Mouse (Mus musculus) intestine, embryonic 16.5 days (tissue): ENCODE measurements at regions not wholly inside any gene's neighbourhood (a gene's known extent, or its start where the extent isn't known, plus 50 kb on each side); places are given as distances from the start of the nearest gene placed in this dataset.

ENCODE experiments used
- ATAC-seq: fragments of 200-750 bp; cut with Nextera tagmentation; 2 replicates; pipeline ENCODE4 v1.8.0; 2017; ENCODE audit warnings: moderate TSS enrichment, moderate library complexity
- H3K27ac ChIP-seq: fragments of 300-500 bp; sonication (generic); 2 replicates; pipeline ENCODE4 v1.5.1; 2014; ENCODE audit warnings: mild to moderate bottlenecking, low read length
- H3K27me3 ChIP-seq: fragments of 300-500 bp; sonication (generic); replicated peaks from 2 replicates; pipeline ENCODE4 v1.6.1; 2014; ENCODE audit warnings: low read length, control low read depth, mixed read lengths; ENCODE audit not compliant: control insufficient read depth, insufficient read depth
- H3K36me3 ChIP-seq: fragments of 300-500 bp; sonication (generic); 2 replicates; pipeline ENCODE4 v1.6.1; 2014; ENCODE audit warnings: low read length, control low read depth; ENCODE audit not compliant: control insufficient read depth, insufficient read depth
- H3K4me1 ChIP-seq: fragments of 300-500 bp; sonication (generic); 2 replicates; pipeline ENCODE4 v1.6.1; 2014; ENCODE audit warnings: low read length, control low read depth, mixed read lengths; ENCODE audit not compliant: control insufficient read depth, insufficient read depth
- H3K4me2 ChIP-seq: fragments of 300-500 bp; sonication (generic); 2 replicates; pipeline ENCODE4 v1.6.1; 2014; ENCODE audit warnings: low read depth, low read length, control low read depth
- H3K4me3 ChIP-seq: fragments of 300-500 bp; sonication (generic); 2 replicates; pipeline ENCODE4 v1.5.1; 2014; ENCODE audit warnings: mild to moderate bottlenecking, low read length
- H3K9ac ChIP-seq: fragments of 300-500 bp; sonication (generic); 2 replicates; pipeline ENCODE4 v1.6.1; 2014; ENCODE audit warnings: low read depth, low read length
- H3K9me3 ChIP-seq: fragments of 300-500 bp; sonication (generic); 2 replicates; pipeline ENCODE4 v1.6.1; 2016; ENCODE audit warnings: low read length, control low read depth; ENCODE audit not compliant: control insufficient read depth
- WGBS: fragments of 180-500 bp; shearing (Covaris S2); extraction: QIAGEN DNeasy Blood & Tissue Kit; methylation state at CpG from one replicate; pipeline ENCODE4 v1.1.7; 2014; 5-methylcytosine and 5-hydroxymethylcytosine counted together

- Histone ChIP-seq H3K36me3 (no peaks in the 10 kb centered on the region), H3K4me3 (no peak overlapping the region), H3K9ac (no peak overlapping the region), H3K27me3 (no peaks in the 10 kb centered on the region), H3K4me1 (0 out of 2 replicates have a peak, but pooled peaks cover 3% of the 10 kb centered on the region), H3K9me3 (no peaks in the 10 kb centered on the region), H3K27ac (no peak overlapping the region), H3K4me2 (no peak overlapping the region)
- no peak for ATAC-seq
- 51% methylated on average over 2 of the region's 2 CpGs for WGBS
Measured at GRCm38 (mm10) chr14:17081904-17082303, 262.9 kb upstream of the Rarb start.

DNA sequence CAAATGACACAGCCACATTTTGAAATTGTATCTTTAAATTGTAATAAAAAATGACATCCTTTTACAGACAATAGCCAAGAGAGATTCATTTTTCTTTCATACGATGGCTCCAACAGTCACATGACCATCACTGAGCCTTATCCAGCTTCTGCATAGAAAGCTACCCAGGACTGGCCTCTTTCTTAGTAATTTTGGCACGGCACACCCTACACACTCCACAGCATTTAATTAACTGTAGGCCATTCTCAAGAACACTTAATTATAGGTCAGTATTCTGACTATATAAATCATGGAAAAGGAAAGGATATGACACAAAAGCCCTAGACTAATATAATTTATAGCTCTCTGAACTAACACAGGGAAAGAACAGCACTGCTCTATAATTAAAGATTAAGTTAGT lies 260.6 kb upstream of the Rarb start:
- Histone ChIP-seq H3K4me1 (0 out of 2 replicates have a peak, but pooled peaks cover 3% of the 10 kb centered on the region), H3K9me3 (no peaks in the 10 kb centered on the region), H3K4me2 (no peak overlapping the region), H3K4me3 (no peak overlapping the region), H3K27me3 (no peaks in the 10 kb centered on the region), H3K27ac (no peak overlapping the region), H3K9ac (no peak overlapping the region), H3K36me3 (no peaks in the 10 kb centered on the region)
- no peak for ATAC-seq
- WGBS = 64% methylated on average over 2 of the region's 2 CpGs

- WGBS = 81% methylated on average over 1 of the region's 1 CpGs
Measured at GRCm38 (mm10) chr14:17061358-17061757, 242.4 kb upstream of the Rarb start.

DNA sequence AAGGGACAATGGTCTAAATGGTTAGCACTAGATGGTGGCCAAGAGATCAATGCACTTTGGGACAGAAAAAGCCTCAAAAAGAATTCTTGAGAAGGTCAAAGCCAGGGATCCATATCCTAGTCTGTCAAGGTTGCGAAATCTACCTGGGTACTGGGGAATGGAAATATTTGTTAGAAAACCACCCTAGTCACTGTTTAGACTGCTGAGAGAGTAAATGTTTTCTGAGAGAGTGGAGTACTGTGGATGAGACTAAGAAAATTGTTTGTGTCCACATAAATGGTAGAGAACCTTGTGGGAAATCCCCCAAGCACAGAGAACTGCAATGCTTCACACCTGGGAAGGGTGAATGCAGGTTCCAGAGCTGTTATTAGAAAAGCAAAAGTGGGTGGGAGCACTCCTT lies 239.5 kb upstream of the Rarb start:
- no peaks in the 10 kb centered on the region for H3K36me3 ChIP-seq
- H3K4me3 ChIP-seq = no peak overlapping the region
- WGBS = 91% methylated on average over 1 of the region's 1 CpGs
- no peak for ATAC-seq
- H3K9me3 ChIP-seq = no peaks in the 10 kb centered on the region
- H3K4me1 ChIP-seq = no peaks in the 10 kb centered on the region
- H3K4me2 ChIP-seq = no peak overlapping the region
- H3K9ac ChIP-seq = no peak overlapping the region
- H3K27ac ChIP-seq = no peak overlapping the region
- no peaks in the 10 kb centered on the region for H3K27me3 ChIP-seq

More at GRCm38 (mm10) chr14:17061358-17061757, 242.4 kb upstream of the Rarb start:
- no peaks in the 10 kb centered on the region for H3K9me3 ChIP-seq
- no peak overlapping the region for H3K4me2 ChIP-seq
- no peaks in the 10 kb centered on the region for H3K36me3 ChIP-seq
- no peak overlapping the region for H3K27ac ChIP-seq
- no peaks in the 10 kb centered on the region for H3K4me1 ChIP-seq
- no peak overlapping the region for H3K4me3 ChIP-seq
- ATAC-seq = no peak
- no peak overlapping the region for H3K9ac ChIP-seq
- no peaks in the 10 kb centered on the region for H3K27me3 ChIP-seq

DNA sequence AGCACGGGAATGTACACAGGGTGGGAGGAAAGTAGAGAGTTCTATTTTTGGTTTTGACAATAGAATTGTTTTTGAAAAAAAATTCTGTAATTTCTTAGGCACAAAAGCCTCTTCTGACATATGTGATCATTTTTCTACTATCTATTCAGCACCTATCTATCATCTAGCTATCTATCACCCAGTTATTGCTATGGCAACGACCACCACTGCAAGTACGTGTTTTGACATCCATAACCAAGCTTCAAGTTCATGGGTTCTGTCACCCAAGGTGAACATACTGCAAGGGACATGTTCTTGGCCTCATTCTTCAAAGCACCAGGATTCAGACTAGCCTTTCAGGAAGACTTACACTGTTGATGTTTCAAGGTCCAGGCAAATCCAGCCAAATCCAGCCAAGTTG lies 238.4 kb upstream of the Rarb start:
- H3K27me3 ChIP-seq = no peaks in the 10 kb centered on the region
- no peak overlapping the region for H3K9ac ChIP-seq
- H3K36me3 ChIP-seq = no peaks in the 10 kb centered on the region
- ATAC-seq = no peak
- WGBS = 93% methylated on average over 3 of the region's 3 CpGs
- no peak overlapping the region for H3K27ac ChIP-seq
- H3K4me1 ChIP-seq = no peaks in the 10 kb centered on the region
- no peak overlapping the region for H3K4me2 ChIP-seq
- H3K9me3 ChIP-seq = no peaks in the 10 kb centered on the region
- H3K4me3 ChIP-seq = no peak overlapping the region

DNA sequence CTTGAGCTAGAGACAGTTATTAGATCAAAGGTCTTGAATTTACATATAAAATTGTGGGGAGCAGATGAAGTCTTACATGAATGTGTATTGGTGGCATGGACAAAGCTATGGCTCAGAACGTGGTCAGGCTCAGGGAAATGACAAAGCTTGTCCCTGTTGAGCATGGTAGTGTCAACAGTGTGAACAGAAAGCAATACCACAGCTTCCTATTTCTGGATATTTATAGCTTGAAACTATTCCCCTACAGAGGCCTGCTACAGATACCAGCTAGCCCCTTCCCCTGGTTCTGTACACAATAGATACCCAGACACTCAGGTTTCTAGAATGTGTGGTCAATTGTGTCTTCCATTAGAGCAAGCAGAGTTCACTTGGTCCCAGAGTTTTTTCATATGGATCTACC lies 236.8 kb upstream of the Rarb start:
- H3K4me3 ChIP-seq = no peak overlapping the region
- WGBS = 59% methylated on average over 1 of the region's 1 CpGs
- H3K9me3 ChIP-seq = no peaks in the 10 kb centered on the region

DNA sequence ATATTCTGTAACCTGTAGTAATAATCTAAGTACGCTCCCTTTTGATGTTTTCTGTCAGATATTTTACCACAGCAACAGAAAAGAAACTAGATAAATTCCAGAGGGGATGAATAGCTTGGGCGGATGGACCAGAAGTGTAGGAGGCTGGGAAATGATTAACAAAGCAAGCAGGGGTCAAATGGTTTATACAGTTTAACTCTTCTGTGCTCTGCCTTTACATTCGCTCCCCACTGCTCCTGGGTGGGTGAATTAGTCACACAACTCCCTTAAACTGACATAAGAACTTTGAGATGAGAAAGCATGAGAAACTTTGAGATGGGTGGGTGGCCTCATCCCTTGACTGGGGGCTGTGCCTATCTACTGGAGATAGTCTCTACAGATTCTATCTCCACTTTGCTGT lies 235.4 kb upstream of the Rarb start:
- Histone ChIP-seq H3K4me3 (no peak overlapping the region), H3K9me3 (no peaks in the 10 kb centered on the region), H3K9ac (no peak overlapping the region), H3K27ac (no peak overlapping the region), H3K4me1 (no peaks in the 10 kb centered on the region), H3K4me2 (no peak overlapping the region), H3K36me3 (no peaks in the 10 kb centered on the region), H3K27me3 (no peaks in the 10 kb centered on the region)
- no peak; the same call in 1 of the 2 replicates for ATAC-seq
- 38% methylated on average over 3 of the region's 3 CpGs for WGBS

More for the DNA sequence above, 236.8 kb upstream of the Rarb start:
- Histone ChIP-seq H3K4me1 (no peaks in the 10 kb centered on the region), H3K36me3 (no peaks in the 10 kb centered on the region), H3K27me3 (no peaks in the 10 kb centered on the region), H3K9ac (no peak overlapping the region), H3K27ac (no peak overlapping the region), H3K4me2 (no peak overlapping the region)
- ATAC-seq = no peak

DNA sequence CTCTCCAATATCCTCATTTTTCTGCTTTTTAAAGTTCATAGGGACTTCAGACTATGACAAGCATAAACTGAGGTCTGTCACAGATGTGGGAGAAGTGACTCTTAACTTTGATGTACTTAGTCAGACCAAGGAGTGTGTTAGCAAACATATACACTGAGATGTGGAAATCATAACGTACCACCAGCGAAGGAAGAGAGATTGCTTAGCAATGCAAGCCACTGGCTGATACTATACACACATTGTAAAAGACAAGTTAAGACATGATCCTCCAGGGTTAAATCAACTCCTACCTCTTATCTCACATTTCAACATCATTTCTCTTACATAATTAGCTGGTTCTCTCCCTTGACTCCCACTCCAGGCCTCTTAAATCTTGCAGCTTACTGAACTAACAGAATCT lies 227.9 kb upstream of the Rarb start:
- no peaks in the 10 kb centered on the region for H3K9me3 ChIP-seq
- 58% methylated on average over 2 of the region's 2 CpGs for WGBS
- no peaks in the 10 kb centered on the region for H3K4me1 ChIP-seq

GRCm38 (mm10) chr14:17045426-17046132 lies 226.6 kb upstream of the Rarb start:
- no peaks in the 10 kb centered on the region for H3K27me3 ChIP-seq
- no peak overlapping the region for H3K4me3 ChIP-seq
- H3K36me3 ChIP-seq = no peaks in the 10 kb centered on the region
- ATAC-seq = no peak
- no peaks in the 10 kb centered on the region for H3K9me3 ChIP-seq
- H3K4me1 ChIP-seq = no peaks in the 10 kb centered on the region
- H3K9ac ChIP-seq = no peak overlapping the region
- H3K27ac ChIP-seq = no peak overlapping the region
- H3K4me2 ChIP-seq = no peak overlapping the region
- 87% methylated on average over 8 of the region's 8 CpGs for WGBS

More for the DNA sequence above, 227.9 kb upstream of the Rarb start:
- H3K27me3 ChIP-seq = no peaks in the 10 kb centered on the region
- no peak overlapping the region for H3K27ac ChIP-seq
- H3K4me2 ChIP-seq = no peak overlapping the region
- no peaks in the 10 kb centered on the region for H3K36me3 ChIP-seq
- no peak overlapping the region for H3K9ac ChIP-seq
- ATAC-seq = no peak
- H3K4me3 ChIP-seq = no peak overlapping the region
